Mouse (Mus musculus): Measurements from ENCODE around the gene Cldn6.

Gene Cldn6

DNA sequence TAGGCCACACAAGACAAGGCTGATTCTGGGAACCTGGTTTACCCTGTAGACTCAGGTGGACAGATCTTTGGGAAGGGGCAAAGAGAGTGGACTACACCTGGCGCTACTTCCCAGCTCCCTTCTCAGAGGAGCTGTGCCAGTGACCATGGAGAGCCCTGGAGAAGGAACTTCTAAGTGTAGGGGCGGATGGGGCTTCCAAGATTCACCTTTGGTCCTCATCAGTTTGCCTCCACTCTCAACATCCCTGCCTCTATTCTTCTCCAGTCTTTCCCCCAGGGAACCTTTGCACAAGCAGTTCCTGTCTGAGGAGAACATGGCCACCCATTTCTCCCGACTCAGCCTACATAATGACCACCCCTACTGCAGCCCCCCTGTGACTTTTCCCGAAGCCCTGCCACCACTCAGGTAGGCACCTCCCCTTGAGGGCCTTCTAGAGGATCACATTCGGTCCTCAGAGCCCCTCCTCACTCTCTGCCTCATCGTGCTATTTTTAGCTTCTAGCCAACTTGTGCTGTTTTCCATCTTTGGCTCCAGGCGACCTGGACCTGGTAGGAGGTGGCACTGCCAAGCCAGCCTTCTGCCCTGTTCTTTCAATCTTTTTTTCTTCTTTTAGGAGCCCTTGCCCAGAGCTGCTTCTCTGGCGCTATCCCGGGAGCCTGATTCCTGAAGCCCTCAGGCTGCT is 4.6 kb upstream of the Cldn6 start:
- no peak for DNase-seq (ENCODE audit: low spot score in 2 of 2)

DNA sequence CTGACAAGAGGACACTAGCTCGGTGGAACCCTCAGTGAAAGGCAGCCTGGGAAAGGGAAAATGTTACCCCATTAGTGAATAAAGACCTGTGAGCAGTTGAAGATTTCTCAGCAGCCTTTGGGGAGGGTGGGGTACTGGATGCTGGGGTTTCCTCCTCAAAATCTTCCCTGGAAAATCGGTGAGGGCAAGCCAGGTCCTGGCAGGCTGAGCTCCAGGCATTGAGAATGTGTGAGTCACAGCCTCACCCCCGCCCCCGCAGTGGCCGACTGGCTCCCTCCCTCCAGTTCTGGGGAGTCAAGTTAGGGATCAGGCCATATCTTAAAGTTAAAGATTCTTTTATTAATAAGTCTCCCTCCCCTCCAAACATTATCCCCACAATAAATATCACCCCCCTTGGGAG is 3.9 kb upstream of the Cldn6 start:
- DNase-seq (ENCODE audit: low spot score in 2 of 2): no peak

DNA sequence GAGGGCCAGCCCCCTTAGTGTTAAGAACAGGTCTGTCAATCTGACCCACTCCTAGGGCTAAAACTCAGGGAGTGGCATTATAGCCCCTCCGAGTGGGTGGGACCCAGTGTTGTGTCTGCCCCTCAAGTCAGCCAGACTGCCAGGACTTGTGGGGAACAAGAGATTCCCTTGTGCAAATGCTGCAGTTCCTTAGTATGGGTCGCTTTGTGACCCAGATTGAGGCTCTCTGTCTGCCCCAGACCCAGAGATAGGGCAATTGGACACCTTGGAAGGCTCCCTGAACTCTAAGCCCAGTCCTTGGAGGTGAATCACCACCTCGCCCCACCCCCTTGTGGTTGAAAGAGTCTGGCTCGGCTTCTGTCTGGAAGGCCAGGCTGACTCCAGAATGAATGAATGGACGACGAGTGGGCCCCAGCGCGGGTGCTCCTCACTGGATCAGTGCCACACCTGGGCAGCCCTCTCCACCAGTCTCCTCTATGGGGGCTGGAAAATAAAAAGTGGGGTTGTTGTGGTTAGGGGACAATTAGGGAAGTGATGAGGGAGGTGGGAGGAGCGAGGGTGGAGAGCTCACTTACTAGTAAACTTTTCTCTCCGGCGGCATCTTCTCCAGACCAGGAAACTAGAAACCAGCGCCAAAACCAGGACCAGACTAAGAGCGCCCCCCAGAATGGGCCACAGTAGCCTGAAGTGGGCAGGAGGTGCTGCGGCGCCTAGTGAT is 3.3 kb upstream of the Cldn6 start:
- DNase-seq (ENCODE audit: low spot score in 2 of 2): no peak

DNA sequence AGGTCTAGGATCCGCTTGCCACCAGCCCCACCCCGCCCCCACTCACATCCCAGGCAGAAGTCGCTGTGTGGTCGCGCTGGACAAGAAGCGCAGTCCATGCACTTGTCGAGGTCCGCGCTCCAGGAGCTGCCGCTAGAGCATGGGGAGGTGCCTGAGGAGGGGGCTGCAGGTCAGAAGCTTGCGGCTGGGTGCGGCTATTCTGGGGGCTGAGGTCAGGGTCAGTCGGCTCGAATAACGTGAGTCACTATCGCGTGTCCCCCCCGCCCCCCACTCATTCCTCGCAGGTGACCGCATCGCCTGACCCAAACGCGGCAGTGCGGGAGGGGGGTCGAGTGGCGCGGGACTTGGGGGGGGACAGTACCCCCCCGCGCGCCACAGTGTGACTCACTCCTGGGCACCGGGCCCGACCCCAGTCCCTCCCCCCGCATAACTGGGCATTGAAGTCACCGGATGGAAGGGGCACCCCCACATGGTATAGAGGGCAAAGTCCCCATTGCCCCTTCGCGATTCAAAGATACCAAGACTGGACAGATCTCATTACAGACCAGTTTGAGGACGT is 2.5 kb upstream of the Cldn6 start:
- no peak for DNase-seq (ENCODE audit: low spot score in 2 of 2)

DNA sequence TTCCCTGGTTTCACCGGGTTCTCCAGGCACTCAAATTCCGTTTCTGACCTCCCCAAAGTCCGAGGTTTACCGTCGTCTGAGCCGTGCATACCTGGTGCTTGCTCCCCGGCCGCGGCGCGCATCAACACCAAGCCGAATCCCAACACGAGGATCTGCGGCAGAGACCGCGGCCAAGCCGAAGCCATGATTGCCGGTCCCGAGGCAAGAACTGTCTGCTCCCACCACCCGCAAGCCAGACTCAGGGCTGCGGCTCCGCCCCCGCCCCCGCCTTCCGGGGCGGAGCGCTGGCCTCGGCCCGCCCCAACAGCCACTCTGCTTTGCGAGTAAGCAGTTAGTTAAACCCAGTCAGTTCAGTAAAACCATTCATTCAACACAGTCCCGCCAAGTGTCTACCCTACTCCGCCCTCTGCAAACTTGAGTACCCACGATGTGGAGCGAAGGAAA is 1.8 kb upstream of the Cldn6 start, which contains the start of gene Tnfrsf12a:
Tnfrsf12a (minus strand) TSS at position 233 of the 444 bp plus-strand sequence.
- peak; percentile 78 to 81 for DNase-seq (ENCODE audit: low spot score in 2 of 2)

DNA sequence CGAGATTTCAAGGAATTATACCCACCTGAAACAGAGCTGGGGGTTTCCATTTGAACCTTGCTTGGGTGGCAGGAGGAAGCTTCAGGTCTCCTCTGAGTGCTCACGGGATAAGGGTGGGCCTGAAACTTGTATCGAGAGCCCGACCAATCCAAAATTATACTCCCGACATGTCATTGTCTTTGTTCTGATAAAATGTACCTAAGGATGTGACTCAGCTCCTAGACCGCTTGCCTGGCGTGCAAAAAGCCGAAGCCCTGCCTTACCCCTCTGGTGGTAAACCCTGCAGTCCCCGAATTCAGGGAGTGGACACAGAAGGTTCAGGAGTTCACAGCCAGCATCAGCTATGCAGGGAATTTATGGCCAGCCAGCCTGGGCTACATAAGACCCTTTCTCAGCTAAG is 1.3 kb downstream of the Cldn6 start:
- DNase-seq (ENCODE audit: low spot score in 2 of 2): no peak

DNA sequence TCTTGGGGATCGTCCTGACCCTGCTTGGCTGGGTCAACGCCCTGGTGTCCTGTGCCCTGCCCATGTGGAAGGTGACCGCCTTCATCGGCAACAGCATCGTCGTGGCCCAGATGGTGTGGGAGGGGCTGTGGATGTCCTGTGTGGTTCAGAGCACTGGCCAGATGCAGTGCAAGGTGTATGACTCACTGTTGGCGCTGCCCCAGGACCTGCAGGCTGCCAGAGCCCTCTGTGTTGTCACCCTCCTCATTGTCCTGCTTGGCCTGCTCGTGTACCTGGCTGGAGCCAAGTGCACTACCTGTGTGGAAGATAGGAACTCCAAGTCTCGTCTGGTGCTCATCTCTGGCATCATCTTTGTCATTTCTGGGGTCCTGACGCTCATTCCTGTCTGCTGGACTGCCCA is 2.0 kb downstream of the Cldn6 start:
- DNase-seq (ENCODE audit: low spot score in 2 of 2): no peak

DNA sequence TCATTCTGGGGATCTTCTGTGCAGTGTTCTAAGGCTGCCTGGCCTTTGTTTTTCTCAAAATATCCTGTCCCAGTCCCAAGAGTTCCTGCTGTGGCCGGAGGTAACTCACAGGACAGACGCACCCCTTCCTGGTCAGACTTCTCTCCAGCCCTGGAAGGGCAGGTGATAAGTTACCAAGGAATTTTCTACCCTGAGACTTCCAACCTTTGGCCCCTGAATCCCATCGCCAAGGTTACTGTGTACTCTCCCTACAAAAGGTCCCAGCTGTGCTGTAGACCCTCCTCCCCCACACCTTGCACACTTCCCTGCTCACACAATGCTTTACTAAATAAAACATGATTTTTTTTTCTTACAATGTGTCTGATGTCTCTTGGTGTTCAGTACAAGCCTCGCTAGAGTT is 3.0 kb downstream of the Cldn6 start:
- no peak for DNase-seq (ENCODE audit: low spot score in 2 of 2)

DNA sequence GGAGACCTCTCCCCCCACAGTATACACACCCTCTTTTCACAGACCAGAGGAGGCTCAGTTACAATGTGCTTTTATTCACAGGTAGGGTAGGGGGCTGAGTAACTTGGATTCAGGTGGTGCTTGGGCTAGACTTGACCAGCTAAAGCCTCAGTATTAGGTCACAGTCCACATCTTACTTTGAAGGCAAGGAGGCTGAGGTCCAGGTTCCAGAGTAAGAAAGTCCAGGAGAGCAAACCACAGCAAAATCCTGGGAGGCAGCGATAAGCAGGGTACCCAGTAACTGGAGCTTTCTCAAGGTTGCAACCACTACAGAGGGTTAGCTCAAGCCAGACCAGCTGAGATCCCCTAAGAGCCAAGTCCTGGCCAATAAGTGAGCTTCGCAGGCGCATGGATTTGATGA is 3.5 kb downstream of the Cldn6 start:
- no peak for DNase-seq (ENCODE audit: low spot score in 2 of 2)

DNA sequence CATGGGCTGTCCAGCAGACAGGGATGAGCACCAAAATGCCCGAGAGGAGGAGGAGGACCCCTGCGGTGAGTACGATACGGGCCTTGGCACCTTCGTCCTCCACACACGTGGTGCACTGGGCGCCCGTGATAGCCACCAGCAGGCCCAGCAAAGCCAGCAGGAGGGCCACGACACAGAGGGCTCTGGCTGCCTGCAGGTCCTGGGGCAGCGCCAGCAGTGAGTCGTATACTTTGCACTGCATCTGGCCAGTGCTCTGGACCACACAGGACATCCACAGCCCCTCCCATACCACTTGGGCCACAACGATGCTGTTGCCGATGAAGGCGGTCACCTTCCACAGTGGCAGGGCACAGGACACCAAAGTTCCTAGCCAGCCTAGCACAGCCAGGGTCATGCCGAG is 4.2 kb downstream of the Cldn6 start:
- no peak for DNase-seq (ENCODE audit: low spot score in 2 of 2)

DNA sequence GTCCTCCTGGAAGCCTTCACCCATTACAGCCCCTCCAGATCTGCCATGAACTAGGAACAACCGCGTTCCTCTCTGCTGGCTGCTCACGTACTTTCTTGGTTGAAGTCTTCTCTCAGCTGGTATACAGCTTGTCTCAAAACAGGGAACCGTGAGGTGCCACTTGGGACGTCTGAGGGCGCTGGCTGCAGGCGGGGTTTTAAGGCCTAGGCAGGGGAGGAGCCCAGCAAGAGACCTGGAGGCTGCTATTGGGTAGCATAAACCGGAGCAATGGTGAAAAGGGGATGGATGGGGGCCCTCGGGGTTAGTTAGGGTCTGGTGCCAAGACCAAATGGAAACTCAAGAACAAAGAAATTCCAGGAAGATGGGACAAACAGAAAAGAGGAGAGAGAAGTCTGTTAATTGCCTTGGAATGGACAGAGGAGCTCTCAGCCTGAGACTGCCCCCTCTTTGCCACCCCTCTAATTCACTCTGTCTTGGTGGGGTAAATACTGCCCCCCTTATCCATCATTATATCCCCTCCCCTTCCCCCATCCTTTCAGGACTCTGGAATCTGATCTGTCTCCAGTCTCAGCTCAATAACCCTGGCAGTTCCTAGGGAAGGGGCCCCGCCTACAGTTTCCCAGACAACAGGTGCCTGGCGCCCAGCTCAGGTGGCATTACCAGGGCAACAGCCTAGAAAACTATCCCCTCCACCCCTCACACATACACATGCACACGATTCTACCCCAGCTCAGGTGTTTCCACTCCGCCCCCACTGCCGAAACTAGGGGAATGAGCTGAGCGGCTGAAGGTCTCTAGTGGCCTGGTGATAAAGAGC is 5.0 kb downstream of the Cldn6 start, which contains the start of gene Cldn9:
Cldn9 (minus strand) TSS at position 171 of the 817 bp plus-strand sequence.
- DNase-seq (ENCODE audit: low spot score in 2 of 2): no peak

DNA sequence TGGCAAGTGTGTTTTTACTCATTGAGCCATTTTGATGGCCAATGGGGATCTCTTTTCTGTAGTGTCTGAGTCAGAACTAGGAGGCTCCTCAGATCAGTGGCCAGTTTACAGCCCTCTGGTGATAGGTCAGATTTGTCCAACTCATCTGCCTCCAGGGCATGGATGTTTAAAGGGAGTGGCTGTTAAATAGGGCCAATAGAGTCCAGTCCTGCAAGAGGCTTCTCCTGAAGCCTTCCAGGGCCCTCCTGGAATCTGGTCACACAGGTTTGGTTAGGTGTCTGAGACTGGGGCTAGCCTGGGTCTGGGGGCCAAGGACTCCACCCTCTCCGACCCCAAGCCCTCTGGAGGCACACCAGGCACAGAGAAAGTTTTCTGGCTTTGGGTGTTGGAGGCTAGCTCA is 15.4 kb downstream of the Cldn6 start:
- no peak for DNase-seq (ENCODE audit: low spot score in 2 of 2)

DNA sequence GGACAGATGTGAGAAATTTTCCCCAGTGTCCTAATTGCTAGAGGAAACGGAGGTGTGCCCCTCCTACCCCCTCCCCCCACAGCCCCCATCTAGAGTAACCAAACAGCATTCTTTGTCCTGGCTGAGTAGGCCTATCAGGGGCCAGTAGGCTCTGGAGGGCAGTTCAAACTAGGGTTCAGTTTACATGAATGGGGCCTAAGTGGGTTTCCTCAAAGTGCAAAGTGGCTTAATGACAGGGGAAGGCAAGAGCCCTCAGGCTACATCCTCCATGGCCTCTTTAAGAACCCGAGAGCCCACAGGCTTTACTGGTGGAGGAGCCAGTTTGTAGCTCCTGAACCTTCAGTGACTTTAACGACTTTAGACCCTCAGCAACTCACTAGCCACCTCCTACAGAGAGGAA is 16.8 kb downstream of the Cldn6 start:
- DNase-seq (ENCODE audit: low spot score in 2 of 2): no peak

DNA sequence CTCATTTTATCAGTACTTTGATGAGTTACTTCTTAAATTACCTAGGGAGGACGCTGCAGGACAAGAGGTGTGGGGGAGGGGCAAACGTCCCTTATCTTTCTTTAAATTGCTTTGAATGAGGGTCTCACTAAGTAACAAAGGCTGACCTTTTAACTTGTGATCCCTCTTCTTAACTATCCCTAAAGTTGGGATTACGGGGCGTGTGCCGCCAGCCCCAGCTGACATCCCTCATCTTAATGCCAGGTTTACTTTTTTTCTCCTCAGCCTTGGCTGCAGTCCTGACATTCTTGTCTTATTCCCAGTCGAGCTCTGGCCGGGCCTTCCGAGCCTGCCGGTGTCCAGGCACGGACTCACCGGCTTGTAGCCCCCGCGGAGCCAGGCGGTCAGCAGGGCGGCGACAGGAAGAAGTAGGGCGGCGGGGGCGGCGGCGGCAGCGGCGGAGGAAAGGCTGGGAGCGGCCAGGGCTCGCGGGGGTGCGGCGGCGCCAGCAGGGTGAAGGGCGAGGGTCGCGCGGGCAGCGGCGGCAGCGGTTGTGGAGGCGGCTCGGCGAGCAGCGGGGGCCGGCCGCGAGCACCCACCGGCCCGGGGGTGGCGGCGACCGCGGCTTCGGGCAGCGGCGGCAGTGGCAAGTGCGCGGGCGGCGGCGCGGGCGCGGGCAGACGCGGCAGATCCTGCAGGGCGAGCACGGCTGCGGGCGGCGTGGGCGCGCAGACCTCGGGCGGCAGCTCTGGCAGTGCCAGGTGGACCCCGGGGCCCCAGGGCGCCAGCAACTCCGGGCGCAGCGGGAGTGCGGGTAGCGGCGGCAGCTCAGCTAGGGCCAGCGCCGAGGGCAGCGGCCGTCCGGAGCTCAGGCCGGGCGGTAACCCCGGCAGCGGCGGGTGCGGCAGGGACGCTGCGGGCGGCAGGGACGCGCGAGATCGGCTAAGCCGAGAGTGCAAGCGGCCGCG is 20.4 kb downstream of the Cldn6 start:
- no peak for DNase-seq (ENCODE audit: low spot score in 2 of 2)

DNA sequence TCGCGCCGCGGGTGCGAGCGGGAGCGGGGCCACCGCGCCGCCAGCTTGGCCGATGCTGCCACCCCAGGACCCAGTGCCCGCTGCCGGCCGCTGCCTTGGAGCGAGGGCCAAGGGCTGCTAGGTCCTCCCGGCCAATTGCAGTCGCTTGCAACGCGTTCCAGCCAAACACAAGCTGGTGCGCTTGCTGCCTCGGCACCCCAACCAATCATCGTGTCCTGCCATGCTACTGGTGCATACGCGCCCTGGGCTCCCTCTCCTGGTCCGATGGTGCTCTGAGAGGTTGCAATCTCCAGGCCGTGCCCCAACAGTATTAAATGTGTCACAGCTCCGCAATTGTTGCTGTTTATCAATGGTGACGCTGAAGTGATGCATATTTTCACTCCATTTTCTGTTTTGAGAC is 21.0 kb downstream of the Cldn6 start:
- peak; percentile 64 to 78 for DNase-seq (ENCODE audit: low spot score in 2 of 2)

DNA sequence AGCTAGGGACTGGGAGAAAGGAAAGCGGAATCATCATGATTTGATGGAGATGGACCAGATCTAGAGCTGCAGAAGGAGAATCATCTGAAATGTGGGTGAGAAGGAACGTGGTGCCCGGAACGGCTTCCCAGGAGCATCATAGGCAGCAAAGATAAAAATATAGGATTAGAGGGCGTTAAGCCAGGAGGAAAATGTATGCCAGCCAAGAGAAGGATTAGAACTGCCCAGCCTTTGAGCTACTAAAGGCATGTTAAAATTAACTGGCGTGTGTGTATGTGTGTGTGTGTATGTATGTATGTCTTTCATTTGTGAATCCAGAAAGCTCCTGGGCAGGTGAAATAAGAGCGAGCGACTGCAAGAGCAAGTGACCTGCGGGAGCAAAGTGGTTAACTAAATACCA is 24.3 kb downstream of the Cldn6 start:
- DNase-seq (ENCODE audit: low spot score in 2 of 2): no peak

DNA sequence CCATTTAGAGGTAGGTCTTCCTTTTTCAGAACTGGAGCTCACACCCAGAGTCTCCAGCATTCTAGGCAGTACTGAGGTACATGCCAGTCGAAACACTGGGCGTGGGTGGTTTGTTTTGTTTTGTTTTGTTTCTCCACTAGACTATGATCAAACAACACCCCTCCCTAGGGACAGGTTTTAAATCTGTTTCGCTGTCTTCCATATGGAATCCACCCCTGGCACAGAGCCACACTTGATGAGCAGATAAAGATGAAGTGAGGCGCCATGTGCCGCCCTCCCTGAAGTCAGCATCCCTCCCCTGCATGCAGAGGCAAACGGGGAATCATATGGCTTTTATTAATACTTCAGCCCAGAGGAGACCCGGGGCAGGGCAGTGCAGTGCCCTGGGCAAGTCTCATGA is 25.7 kb downstream of the Cldn6 start:
- no peak for DNase-seq (ENCODE audit: low spot score in 2 of 2)

DNA sequence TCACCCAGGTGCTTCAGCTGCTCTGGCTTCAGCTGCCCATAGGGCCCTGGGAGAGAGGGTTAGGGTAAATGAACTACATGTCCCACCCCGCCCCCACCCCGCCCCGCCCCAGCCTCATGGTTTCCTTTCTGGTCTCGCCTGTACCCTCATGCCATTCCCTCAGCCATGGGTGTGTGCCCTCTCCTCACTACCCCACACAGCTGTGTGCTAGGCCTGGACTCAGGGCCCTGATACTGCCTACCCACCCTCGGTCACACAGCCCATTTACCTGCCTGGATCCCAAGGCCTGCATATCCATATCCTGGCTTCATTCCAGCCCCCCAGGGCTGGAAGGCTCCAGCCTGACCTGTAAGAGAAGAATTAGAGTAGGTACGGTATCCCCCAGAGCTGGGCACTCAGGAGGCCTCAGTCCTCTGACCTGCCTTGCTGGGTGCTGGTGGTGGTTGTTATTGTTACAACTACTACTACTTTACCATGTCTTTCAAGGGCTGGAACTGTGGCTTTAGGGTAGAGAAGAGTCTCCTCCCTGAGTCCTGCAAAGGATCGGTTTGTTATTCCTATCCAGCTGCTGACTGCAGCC is 26.6 kb downstream of the Cldn6 start:
- DNase-seq (ENCODE audit: low spot score in 2 of 2): no peak

DNA sequence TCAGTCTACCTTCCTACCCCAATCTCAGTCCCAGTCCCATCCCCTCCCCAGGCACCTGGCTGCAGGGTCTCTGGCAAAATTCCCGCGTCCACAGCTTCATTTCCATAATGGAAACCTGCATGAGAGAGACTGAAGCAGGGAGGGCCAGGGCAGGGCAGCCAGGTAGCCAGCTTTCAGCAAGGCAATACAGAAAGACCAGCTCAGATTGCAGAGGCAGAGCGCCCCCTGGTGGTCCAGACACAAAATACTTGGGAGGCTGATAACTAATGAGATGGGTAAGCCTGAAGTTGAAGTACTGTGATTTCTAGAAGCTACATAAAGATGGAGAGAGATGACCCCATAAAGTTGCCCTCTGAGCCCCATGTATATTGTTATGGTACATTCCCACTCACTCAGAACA is 27.2 kb downstream of the Cldn6 start:
- DNase-seq (ENCODE audit: low spot score in 2 of 2): peak; percentile 20 to 73

DNA sequence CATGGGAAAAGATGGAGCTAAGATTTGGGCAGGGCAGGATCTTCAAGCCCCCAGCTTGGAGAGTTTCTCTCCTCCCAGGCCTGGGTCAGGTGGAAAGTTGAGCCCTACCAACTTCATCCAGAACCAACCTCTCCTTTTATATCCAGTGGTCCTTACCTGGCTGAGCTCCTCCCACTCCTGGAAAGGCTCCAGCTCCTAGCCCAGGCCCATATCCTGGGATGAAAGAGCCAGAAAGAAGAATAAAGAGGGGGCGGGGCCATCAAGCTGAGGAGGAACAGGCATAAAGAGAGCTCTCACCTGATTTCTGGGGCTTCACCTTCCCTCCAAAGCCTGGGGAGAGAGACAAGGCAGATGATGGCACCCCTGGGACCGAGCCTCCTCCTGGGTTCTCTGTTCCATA is 38.0 kb downstream of the Cldn6 start:
- no peak for DNase-seq (ENCODE audit: low spot score in 2 of 2)

DNA sequence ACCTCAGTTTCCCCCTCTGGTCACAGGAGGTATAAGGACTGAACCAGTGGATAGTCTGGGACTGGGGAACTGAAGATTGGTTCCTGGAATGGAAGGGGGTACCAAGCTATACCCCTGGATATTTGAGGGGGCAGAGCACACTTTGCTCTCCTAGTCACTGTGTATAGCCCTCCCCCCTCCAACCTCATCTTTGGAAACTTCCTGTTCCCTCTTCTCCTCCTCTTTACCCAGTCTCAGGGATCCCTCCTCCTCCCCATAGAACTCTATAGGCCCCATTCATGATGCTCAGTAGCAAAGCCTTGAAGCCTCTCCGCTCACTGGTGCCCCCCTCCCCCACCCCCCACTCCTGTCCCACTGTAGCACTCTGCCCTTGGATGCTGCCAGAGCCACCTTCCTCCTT is 40.4 kb downstream of the Cldn6 start:
- no peak for DNase-seq (ENCODE audit: low spot score in 2 of 2)

Data from thymus, postnatal 10 days (tissue).